Mouse (Mus musculus) heart, adult 11 months (tissue): ENCODE measurements around the gene Kcnj10.
A peak's percentile ranks its signal among the peaks of the same experiment; 100 is the strongest.

Experiments used
- DNase-seq: peaks from one replicate; pipeline ENCODE4 v3.0.0; 2022

Gene Kcnj10

DNA sequence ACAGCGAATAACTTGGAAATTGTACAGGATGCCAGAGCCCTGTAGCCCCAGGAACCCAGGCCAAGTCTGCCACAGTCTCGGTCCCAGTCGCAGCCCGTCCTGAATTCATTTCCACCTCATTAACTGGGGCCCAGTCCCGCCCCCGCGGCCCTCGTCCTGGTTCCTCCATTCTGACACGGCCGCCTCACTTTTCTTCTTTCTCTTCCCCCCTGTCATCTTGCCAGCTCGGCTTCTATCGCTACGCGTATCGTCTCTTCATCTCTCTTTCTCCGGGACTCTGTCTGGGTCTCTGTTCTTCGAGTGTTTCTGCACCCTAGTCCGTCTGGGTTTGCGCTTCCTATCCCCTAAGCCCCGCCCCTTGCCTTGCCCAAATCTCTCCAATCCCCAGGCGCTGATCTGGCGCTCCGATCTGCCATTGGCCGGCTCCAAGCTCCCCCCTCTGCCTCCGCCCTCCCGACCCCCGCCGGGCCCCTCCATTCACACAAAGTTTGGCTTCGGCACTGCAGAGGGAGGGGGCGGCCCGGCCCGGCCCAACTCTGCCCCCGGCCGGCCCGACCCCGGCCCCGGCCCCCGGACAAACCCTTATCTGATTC, at the start of gene Kcnj10:
Gene Kcnj10 (plus strand): TSS at position 482 of the 593 bp plus-strand sequence.
- peak; percentile 97 for DNase-seq

DNA sequence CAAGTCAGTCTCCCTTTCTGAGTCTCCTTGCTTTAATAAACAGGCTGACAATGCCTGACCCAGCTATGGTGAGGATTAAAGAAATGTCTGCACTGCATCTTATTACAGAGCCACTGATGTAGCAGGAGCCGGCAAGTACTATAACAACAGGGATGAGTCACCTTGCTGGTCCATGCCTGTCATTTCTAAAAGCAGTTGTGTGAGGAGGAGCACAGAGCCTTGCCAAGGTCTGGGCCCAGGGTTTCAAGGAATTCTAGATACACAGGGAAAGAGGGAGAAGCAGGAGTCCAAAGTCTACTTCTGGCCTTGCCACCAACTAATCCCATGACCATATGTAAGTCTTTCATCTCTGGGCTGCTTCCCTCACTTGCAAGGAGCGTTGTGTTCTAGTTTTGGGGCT, 48.1 kb upstream of the Kcnj10 start:
- DNase-seq: no peak

DNA sequence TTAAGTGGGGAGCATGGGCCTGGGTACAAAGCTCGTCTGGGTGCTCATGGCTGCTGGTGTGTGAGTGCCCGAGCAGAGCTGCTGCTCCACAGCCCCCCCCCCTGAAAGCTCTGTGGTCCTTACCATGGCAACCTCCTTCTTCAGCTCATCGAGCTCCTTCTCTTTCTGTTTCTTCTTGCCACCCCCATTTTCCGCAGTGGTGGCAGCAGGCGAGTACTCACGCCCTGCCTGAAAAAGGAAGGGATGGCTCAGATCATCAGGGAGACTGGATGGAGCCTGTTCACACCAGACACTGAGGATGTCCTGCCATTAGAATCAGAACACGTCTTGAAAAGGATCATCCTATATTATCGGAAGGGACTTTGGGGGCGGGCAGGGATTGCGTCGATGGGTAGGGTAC, 47.6 kb upstream of the Kcnj10 start:
- DNase-seq: no peak

DNA sequence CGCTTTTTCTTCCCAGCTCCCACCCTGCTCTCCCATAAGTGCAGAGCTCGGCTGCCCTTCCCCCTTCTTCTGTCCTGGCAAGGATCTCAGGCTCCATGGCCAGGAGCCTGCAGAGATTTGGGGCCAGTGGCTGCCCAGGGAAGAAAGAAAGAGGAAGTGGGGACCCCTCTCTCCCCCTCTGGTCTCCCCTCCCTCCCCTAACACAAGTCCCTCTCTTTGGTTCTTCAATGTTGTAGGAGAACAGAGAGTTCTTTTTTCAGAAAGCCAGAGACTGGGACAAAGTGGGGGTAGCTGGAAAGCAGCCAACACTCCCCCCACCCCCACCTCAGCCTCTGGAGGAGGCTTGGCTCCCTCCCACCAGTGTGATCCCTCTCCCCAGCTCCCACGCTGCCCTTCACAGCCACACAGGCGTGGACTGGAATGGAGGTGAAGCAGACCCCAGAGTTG, 45.2 kb upstream of the Kcnj10 start:
- peak; percentile 97 for DNase-seq

DNA sequence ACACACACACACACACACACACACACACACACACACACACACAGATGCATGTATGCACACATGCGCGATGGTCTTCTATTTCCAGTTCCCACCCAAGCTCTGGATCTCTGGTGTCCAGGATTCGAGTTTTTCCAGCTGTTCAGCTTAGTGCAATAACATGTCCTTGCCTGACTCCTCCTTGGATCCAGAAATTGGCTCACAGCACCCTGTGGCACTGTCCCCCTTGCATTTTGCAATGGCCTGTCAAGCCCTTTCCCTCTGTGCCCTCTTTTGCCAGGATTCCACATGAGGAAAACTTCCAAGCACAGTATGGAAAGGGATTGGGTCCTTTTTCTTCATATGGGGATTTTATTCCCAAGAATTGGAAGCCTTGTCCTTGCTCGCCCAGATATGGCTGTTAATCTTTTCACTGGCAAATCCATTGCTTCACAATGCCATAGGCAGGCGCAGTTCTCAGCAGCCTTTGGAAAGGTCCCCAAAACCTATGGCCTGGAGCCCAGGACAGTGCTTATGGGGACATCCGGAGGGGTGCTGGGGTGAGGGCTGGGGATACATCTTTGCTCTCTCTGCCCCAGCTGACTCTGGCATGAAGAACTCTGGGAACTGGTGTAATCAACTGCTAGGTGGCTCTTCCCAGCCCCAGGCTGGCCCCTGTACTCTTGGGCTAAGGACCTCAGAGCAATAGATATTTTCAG, 44.0 kb upstream of the Kcnj10 start:
- peak; percentile 97 for DNase-seq

- DNase-seq: peak; percentile 99
Measured at GRCm38 (mm10) chr1:172297611-172298537, 43.1 kb upstream of the Kcnj10 start, which contains the start of gene Atp1a2. Gene Atp1a2, minus strand, starts transcription at chr1:172298064.

DNA sequence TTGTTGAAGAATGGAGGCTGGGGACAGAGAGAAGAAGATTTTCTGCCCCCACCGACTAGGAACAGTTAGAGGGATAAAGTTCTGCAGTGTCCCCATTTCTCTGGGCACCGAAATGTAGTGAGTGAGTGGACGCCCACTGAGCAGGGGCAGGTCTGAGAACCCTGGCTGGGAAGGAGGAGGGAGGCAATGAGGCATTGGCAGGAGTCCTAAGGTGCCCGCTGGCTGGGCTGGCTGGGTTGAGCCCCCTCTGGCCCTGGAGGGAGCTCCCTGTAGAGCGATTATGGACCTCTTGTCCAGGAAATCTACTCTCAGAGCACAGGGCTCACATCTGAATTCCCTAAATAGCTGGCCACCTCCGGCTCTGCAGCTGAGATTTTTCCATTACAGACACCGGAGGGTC, 41.5 kb upstream of the Kcnj10 start:
- no peak for DNase-seq

- peak; percentile 96 for DNase-seq
Measured at GRCm38 (mm10) chr1:172300247-172300646, 40.8 kb upstream of the Kcnj10 start.

DNA sequence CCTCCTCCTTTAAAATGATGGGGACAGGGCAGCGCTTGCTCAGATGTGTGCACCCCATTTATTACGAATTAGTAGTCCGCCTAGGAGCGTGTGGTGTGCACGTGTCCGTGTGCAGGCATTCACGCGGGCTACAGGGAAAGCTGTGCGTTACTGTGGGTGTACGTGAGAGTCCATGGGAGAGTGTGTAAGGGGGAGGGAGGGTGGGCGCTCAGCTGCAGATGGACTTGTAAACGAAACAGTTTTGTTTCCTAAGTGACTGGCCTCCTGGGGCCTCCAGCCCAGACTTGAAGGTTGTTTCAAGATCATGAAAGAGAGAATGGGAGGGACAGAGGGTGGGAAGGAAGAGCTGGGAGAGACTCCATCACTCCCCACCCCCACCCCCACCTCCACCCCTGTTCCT, 39.8 kb upstream of the Kcnj10 start:
- peak; percentile 94 for DNase-seq

GRCm38 (mm10) chr1:172302311-172302710, 38.7 kb upstream of the Kcnj10 start:
- no peak for DNase-seq

- DNase-seq: no peak
Measured at GRCm38 (mm10) chr1:172302851-172303250, 38.2 kb upstream of the Kcnj10 start.

- DNase-seq: no peak
Measured at GRCm38 (mm10) chr1:172304443-172304842, 36.6 kb upstream of the Kcnj10 start.

- no peak for DNase-seq
Measured at GRCm38 (mm10) chr1:172305153-172305552, 35.9 kb upstream of the Kcnj10 start.

GRCm38 (mm10) chr1:172305635-172306034, 35.4 kb upstream of the Kcnj10 start:
- no peak for DNase-seq

- DNase-seq: no peak
Measured at GRCm38 (mm10) chr1:172306196-172306595, 34.8 kb upstream of the Kcnj10 start.

GRCm38 (mm10) chr1:172306885-172307284, 34.1 kb upstream of the Kcnj10 start:
- DNase-seq: no peak

GRCm38 (mm10) chr1:172307936-172308335, 33.1 kb upstream of the Kcnj10 start:
- DNase-seq: no peak

DNA sequence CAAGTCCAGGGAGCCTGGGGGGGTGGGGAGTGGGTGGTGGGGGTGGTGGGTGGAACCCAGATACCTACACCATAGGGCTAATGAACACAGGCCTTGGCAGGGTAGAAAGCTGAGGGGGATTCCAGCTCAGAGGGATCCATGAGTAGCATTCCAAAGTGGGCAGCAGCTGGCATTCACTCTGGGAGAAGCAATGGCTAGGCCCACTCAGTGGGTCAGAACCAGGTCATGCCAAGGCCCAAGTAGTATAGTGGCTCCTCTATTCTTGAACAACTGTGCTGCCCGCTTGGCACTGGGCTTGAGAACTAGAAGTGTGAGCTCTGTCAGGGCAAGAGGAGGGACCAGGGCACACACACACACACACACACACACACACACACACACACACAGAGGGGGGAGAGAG, 32.6 kb upstream of the Kcnj10 start:
- no peak for DNase-seq

DNA sequence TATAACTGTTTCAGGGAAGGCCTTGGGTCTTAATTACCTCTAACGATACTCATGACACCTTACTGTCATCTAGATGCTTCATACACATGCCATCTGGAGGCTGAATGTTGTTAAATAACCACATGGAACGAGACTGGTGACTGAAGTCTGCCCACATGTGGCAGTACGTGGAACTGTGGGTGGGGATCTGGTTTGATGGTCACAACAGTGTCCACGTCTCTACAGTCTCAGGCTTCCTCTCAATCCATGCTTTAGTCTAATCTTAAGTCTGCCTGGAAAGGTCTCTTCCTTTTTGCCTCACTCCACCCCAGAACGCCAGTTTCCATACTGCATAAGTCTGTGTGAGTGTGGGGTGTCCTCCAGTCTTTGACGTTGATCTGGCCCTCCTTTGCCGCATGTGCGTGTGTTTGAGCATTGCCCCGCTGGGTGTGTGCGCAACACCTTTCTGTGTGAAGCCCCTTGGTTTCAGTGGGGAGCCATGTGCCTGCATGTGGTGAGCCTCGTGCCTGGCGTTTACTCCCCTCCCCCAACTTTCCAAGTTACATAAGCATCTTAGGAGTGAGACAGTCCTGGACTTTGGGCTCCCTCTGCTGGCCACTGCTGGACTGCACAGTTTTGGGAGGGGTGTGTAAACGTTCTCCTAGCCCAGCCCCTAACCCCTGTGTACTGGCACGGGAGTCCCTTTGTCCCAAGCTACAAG, 31.2 kb upstream of the Kcnj10 start:
- DNase-seq: peak; percentile 99

- DNase-seq: peak; percentile 98
Measured at GRCm38 (mm10) chr1:172311248-172311906, 29.6 kb upstream of the Kcnj10 start.

- DNase-seq: peak; percentile 100
Measured at GRCm38 (mm10) chr1:172311921-172312767, 28.9 kb upstream of the Kcnj10 start.
